Mouse (Mus musculus) forelimb bud, embryonic 11.5 days (tissue): ENCODE measurements around the gene Olfr1338.
A peak's percentile ranks its signal among the peaks of the same experiment; 100 is the strongest.
"Not testable (repeated sequence)": the region's sequence is repeated elsewhere in the genome, so short reads cannot be mapped to it uniquely, and the experiment has no call there.

Source experiments
- DNase-seq: peaks from one replicate; pipeline ENCODE4 v3.0.0-alpha.2; 2012; ENCODE audit warnings: low read depth, low spot score

Olfr1338 gene

GRCm38 (mm10) chr4:118758637-118759036 is at the start of gene Olfr1338:
Gene Olfr1338 (minus strand): TSS chr4:118758737.
- no peak for DNase-seq

GRCm38 (mm10) chr4:118792796-118793195 is 34.3 kb upstream of the Olfr1338 start:
- not testable (repeated sequence) for DNase-seq

DNA sequence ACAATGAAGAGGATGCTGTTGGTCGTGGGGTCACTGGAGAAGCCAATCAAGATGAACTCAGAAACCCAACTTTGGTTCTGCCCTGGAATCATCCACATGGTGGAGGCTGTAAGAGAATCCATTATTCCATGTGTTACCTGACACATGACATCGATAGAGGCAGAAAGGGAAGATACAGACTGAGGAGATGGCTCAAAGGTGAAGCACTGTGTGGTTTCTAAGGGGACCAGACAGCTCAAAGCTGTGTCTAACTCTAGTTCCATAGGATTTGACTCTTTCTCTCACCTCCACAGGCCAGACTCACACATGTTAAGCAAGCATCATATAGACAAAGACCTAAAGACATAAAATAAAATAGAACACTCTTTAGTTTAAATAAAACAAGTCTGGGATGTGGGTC is 23.9 kb upstream of the Olfr1338 start, which contains the start of gene Olfr1337:
Olfr1337 (minus strand) TSS at position 101 of the 400 bp plus-strand sequence.
- DNase-seq = no peak

DNA sequence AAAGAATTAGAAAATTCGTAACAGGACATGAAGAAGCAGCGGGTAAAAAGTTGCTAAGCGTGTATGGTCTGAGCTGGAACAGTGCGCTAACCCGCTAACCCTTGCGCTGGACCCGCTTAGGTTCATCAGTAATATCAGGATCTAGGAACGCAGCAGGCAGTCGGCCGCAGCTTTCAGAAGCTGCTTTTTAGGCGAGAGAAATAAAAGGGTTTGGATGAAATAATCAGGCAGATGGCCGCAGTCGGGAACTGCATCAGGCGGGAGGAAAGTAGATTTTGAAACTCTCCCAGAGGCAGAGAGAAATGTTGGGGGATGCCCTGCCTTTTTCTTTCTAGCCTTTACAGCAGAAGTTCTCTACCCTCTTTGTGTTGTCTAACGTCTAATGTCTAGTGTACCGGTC is 16.7 kb downstream of the Olfr1338 start:
- DNase-seq = no peak

- no peak for DNase-seq
These were observed 17.4 kb downstream of the Olfr1338 start for GRCm38 (mm10) chr4:118740988-118741698.

DNA sequence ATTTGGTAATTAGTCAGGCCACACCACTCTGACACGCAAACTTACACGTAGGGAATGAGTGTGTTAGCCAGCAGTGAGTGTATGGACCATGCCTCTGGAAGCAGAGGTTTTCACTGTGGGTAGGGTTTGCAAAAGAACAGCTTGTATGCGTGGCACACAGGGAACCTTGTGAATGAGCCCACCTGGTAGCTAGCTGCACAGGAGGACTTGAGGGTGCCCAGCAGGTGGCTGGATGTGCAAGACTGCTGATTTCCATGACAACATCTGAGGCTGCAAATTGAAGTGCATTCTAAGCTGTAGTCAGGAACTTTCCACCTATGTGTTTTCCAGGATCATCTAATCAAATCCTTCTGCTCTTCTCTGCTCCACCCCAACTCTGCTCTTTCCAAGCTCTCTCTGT is 19.0 kb downstream of the Olfr1338 start:
- no peak for DNase-seq

DNA sequence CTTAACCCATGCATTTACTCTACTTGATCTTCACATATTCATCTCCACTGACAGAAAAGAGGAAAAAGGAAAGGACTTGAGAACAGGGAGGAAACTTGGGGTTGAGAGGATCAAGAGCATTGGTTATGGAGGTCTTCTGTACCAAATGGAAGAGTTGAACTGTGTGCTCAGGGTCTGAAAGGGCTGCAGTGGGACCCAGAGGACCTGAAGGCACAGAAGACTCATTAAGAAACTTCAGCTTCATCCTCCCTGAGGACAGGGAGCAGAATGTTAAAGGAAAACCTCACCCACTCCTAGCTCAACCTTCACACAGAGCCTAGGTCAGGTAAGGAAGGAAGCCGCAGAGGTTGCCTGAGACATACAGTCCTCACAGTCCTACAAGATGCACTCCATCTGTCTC is 26.7 kb downstream of the Olfr1338 start, which contains the start of gene Olfr1339:
Olfr1339 (plus strand) TSS at position 301 of the 400 bp plus-strand sequence.
- no peak for DNase-seq

GRCm38 (mm10) chr4:118721742-118722483 is 36.6 kb downstream of the Olfr1338 start:
- peak; percentile 70 for DNase-seq

GRCm38 (mm10) chr4:118719838-118720237 is 38.7 kb downstream of the Olfr1338 start, which contains the start of gene Olfr1340:
Gene Olfr1340 (plus strand): TSS chr4:118720138.
- DNase-seq = no peak

GRCm38 (mm10) chr4:118711656-118712055 is 46.9 kb downstream of the Olfr1338 start:
- no peak for DNase-seq

DNA sequence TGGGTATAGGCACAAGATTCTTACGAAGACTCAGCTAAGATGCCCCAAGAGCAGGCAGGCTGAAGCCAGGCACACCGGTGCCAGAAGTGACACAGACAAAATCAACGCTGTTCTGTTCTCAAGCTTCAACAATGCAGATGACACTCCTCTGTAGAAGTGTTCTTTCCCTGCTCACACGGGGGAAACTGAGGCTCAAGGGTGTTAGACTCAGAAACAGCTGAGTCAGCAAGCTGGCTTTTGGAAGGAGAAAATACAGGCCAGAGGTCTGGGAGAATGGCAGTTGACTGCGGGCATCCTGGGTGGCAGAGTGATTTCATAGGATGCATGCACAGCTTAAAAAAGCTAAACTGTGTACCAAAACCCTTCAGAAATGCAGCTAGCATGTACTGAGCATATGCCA is 50.5 kb downstream of the Olfr1338 start:
- no peak for DNase-seq

GRCm38 (mm10) chr4:118703223-118703622 is 55.3 kb downstream of the Olfr1338 start, which contains the start of gene Olfr1341:
Gene Olfr1341 (plus strand): TSS chr4:118703523.
- no peak for DNase-seq
